Mouse (Mus musculus) gonadal fat pad, adult 2 months (tissue): ENCODE results near the gene Babam1. TPM values are rescaled to one million over a fixed set of nuclear protein-coding genes. Genes with fewer than 3 reads are reported as not detected.

Experiments
- DNase-seq: peaks from one replicate; pipeline ENCODE4 v3.0.0-alpha.2; 2012; ENCODE audit warnings: low read depth
- polyA plus RNA-seq: library from polyadenylated mRNA; depleted of rRNA; stranded (reverse); fragments of >200 nt; gene quantifications from 2 replicates; pipeline ENCODE4 v1.2.3, GENCODE M21; 2012

Gene Babam1
- polyA plus RNA-seq, 1 experiment: 126 TPM

DNA sequence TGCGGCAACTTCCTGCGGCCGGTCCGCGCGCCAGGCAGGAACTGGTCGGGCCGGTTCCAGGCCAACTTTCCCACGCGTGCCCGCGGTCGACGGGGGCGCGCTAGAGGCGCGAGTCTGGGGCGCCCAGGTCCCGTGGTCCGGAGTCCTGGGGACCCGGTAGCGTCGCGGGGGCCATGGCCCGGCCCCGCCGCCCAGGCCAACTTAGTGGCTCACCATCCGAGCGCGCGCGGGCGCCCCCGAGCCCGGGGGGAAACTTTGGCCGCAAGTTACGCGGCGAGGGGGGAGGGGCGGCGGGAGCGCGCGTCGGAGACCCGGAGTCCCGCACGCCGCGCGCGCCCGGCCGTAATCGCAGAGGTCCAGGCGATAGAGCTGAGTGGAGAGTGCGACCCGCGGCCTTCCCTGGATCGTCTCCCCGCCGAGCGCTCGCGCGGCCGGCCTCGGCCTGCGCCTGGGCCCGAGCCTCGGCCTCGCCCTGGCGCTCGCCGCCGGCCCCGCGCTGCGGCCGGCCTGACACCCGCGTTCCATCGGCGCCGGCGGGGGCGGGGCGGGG lies 15.2 kb upstream of the Babam1 start, which contains the start of gene Nr2f6:
Gene Nr2f6 (minus strand): TSS at position 540 of the 550 bp plus-strand sequence.
- no peak for DNase-seq

DNA sequence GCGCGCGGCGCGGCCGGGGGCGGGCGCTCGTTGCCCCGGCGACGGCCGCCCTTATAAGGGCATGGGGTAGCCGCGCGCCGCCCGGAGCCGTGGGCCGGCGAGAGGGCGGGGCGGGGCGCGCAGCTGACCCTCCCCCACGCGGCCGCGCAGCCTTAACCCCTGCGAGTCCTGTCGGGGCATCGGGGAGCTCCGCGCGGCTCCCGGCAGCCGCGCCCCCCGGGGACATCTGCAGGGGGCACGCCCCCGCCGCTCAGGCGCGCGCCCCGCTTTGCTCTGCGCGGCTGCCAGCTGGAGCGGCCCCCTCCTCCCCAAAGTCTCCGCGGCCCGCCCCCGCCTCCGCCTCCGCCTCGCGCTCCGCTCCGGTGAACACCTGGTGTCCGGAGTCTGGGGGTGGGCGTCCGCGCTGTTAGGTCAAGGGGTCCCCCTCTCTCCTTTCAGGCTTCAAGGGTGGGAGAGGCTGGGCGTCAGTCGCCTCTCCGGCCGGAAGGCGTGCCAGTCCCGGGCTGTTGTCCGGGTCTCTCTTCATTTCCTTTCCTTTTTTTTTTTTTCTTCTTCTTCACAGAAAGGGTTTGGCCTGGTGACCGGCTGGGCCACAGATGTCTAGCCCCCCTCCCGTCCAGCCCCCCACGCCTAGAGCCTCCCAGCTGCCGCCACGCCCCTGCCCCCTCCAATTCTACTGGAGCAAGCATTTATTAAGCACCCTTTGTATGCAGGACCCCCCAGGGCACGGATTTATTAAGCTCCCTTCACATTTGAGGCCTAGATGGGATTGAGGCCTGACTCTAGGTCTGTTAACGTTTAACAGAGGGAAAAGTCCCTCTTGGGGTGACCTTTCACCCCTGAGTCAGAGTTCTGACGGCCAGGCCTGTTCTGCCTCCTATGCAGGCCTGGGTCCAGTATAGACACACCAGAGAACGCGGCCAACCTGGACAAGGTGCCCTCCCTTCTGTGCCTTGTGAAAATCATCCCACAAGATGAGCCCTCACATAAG lies 14.4 kb upstream of the Babam1 start:
- DNase-seq: no peak

GRCm38 (mm10) chr8:71383396-71383795 lies 13.3 kb upstream of the Babam1 start:
- DNase-seq: no peak

GRCm38 (mm10) chr8:71383860-71384259 lies 12.8 kb upstream of the Babam1 start:
- DNase-seq: no peak

GRCm38 (mm10) chr8:71385212-71385835 lies 11.3 kb upstream of the Babam1 start:
- DNase-seq: no peak

DNA sequence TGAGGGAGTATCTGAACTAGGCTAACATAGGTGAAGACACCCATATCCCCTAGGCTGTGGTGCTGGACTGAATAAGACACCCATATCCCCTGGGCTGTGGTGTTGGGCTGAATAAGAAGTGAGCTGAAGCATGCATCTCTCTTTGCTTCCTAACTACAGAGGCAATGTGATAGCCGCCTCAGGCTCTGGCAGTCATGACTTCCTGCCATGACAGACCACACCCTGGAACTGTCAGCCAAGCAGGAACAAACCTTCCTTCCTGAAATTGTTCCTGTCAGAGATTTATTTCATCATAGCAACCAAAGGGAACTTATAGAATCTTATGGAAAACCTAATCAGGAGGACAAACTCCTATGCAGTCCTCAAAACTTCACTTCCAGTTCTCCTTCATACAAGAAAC lies 8.4 kb upstream of the Babam1 start:
- DNase-seq: no peak

DNA sequence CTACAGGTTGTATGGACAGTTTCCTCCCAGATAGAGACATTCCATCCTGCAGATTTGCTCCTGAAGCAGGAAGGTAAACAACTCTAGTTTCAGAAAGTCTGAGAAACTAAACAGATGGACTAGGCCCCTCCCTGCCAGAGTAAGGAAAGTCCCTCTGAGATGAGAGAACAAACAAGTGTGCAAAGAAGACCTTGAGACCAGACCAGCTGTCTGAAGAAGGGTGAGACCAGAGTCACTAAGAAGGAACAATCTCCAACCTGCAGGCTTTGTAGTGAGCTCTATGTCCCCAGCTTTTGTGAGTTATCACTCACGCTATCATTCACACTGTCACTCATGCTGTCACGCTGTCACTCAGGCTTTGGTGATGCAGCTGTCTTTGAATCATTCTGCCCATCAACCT lies 5.0 kb upstream of the Babam1 start:
- no peak for DNase-seq

DNA sequence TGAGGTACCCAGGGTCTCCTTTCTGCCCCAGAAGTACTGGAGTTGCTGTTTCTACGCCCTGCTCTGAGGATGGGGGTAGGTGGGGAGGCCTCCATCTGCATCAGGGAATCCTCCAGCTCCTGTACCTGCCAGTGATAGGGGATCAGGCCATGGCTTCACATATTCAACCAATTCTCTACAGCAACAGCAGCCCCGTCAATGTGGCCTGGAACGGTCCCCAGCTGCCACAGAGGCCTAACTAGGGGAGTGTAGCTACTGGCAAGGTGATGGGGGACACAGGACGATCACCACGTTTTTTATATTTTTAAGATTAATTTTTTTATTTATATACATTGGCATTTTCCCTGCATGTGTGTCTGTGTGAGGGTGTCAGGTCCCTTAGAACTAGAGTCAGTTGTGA lies 4.3 kb upstream of the Babam1 start:
- DNase-seq: no peak

DNA sequence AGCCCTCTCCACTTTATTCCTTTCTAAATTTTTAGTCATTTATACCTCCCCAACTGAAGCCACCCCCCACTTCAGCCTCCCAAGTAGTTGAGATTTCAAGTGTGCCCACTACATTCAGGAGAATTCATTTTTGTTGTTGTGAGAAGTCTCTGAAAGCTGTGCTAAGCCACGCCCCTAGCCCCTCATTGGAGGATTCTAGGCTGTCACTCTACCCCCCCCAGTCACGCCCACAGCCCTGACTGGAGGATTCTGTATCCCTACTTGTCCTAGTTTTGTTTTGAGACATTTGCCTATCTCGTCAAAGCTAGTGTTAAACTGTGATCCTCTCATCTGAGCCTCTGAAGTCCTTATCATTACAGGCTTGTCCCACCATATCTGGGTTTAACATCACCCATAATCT lies 3.8 kb upstream of the Babam1 start:
- no peak for DNase-seq

- DNase-seq: no peak
Observed at GRCm38 (mm10) chr8:71394481-71394880, 2.2 kb upstream of the Babam1 start.

DNA sequence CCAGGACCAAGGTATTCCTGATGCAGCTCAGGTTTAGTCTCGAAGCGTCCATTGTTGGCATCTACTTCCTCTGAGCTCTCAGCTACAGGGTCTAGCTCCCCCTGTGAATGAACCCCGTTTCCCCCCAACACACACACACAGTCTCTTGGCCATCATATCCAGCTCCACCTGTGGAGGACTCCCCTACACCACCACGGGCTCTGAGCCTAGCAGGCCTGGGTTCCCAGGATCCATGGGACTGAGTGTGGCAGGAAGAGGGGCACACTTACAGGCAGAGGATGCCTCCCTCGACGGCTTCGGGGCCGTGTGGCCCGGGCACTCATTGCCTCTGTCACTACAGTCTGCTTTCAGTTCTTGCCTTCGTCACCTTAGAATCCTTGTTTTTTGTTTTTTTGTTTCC lies 1.6 kb upstream of the Babam1 start:
- DNase-seq: no peak

DNA sequence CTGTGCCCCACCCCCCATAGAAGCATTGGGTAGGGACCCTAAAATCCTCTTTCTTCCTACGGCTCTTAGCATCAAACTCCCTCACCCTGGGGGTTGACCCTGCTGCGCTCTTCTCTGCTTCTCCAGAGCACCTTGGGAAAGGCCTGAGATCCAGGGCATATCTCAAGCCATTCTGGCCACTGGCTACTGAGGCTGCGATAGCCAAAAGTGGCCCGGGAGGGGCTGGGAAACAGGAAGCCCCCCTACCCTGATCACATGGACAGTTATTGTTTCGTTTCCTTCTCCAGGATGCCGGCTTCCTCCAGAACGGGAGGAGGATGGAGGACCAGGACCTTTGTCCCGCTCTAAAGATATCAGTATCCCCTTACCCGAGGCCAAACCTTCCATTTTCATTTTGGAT lies 1.0 kb upstream of the Babam1 start, which contains the start of gene Ushbp1:
Gene Ushbp1 (minus strand): TSS at position 174 of the 400 bp plus-strand sequence.
- DNase-seq: no peak

GRCm38 (mm10) chr8:71397701-71398100 lies 1.0 kb downstream of the Babam1 start:
- no peak for DNase-seq

- DNase-seq: no peak
Observed at GRCm38 (mm10) chr8:71400826-71401225, 4.2 kb downstream of the Babam1 start.

DNA sequence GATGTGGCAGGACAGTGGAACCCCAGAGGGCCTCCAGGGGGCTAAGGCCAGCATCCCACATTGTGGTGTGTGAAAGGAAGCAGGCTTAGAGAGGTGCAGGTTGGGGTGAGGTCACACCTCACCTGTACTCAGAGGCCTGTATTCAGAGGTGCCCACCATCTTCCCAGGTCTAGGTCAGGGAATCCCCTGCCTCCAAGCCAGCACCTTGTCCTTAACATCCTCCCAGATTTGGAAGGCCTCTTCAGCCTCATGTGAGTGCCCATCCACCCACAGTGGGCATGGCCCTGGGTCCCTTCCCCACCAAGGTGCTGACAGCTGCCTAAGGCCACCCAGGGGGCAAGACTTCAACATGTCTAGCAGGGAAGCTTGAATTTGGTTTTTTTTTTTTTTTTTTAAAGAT lies 4.8 kb downstream of the Babam1 start:
- DNase-seq: no peak

- DNase-seq: no peak
Observed at GRCm38 (mm10) chr8:71402446-71402964, 5.8 kb downstream of the Babam1 start.

- no peak for DNase-seq
Observed at GRCm38 (mm10) chr8:71403107-71403885, 6.6 kb downstream of the Babam1 start.

DNA sequence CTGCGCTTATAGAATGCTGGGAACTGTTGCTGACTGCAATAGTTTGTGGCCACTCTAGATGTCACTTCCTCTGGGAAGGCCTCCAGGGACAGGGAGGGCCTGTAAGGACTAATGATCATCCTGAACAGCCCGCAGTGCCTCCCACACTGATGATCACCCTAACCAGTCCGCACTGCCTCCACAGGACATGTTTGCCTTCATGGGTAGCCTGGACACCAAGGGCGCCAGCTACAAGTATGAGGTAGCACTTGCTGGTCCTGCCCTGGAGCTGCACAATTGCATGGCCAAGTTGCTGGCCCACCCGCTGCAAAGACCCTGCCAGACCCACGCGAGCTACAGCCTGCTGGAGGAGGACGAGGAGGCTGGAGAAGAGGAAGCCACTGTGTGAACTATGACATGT lies 7.3 kb downstream of the Babam1 start:
- DNase-seq: no peak

DNA sequence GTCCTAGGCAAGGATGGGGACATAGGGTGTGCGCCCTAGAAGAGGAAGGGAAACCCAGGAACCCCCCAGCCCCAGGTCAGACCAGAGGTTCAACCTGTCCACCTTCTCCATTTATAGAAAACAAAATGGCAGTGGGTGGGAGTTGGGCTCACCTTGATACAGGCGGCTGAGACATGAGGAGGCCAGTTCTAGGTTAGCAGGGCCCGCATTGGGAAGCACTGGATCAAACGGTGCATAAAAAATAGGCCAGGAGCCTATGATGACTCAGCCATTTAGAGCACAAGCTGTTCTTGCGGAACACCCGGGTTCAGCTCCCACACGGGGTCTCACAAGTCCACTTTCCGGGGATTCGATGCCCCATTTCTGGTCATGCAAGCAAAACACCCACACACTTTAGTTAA lies 8.3 kb downstream of the Babam1 start:
- no peak for DNase-seq

DNA sequence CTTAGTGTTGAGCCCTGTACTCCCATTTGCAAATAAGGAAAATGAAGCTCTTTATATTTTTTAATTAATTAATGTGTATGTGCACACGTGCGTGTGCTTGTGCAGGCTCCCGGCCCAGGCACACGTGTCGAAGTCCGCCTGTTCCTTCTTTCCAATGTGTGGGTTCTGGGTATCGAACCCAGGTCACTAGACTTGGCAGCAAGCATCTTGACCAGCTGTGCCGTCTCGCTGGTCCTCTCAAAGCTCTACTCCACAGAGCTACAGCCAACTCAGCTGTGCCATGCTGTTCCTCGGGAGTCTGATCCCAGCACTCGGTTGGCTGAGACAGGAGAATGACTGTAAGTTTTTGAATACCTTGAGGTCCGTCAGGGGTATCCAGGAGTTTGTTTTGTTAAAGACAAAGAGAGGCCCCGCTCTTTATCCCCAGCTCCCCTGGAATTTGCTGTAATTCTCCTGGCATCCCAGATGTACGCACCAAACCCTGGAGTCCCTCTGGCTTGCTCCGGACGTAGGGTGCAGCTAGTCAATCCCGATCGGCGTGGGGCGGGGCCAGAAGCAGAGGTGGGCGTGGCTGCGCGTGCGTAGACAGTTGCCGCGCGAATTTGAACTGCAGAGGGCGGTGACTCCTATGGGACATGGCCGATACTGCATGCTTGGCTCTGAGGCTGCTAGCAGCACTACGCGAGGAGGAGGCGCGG lies 8.9 kb downstream of the Babam1 start, which contains the start of gene Ankle1:
Gene Ankle1 (plus strand): TSS at position 610 of the 698 bp plus-strand sequence.
- DNase-seq: no peak
